Mouse (Mus musculus) spleen, adult 2 months (tissue): Measurements from ENCODE around the gene Camk2g. TPM values are rescaled to one million over a fixed set of nuclear protein-coding genes. Genes with fewer than 3 reads are reported as not detected.
A peak's percentile ranks its signal among the peaks of the same experiment; 100 is the strongest.

Experiments used
- DNase-seq, 2 experiments: peaks; one replicate each; pipeline versions ENCODE4 v3.0.0 to v3.0.0-alpha.2; 2012 to 2021; ENCODE audit warnings: low spot score in 2 of 2, low read depth in 1 of 2
- H3K27ac ChIP-seq: fragments of 200-500 bp; 2 replicates; pipeline ENCODE4 v1.5.1; 2012; ENCODE audit warnings: low read length, inconsistent platforms; ENCODE audit not compliant: insufficient read depth
- H3K27me3 ChIP-seq: fragments of 200-500 bp; 2 replicates; pipeline ENCODE4 v1.6.1; 2012; ENCODE audit warnings: mild to moderate bottlenecking, moderate library complexity, low read length, inconsistent platforms; ENCODE audit not compliant: control insufficient read depth, insufficient read depth
- H3K36me3 ChIP-seq: fragments of 200-500 bp; 2 replicates; pipeline ENCODE4 v1.6.1; 2012; ENCODE audit warnings: mild to moderate bottlenecking, low read length, inconsistent platforms; ENCODE audit not compliant: control insufficient read depth, insufficient read depth
- H3K4me1 ChIP-seq: fragments of 200-500 bp; 2 replicates; pipeline ENCODE4 v1.6.1; 2011; ENCODE audit warnings: inconsistent platforms; ENCODE audit not compliant: control insufficient read depth, insufficient read depth, insufficient read length
- H3K4me3 ChIP-seq: fragments of 200-500 bp; 2 replicates; pipeline ENCODE4 v1.5.1; 2011; ENCODE audit warnings: mild to moderate bottlenecking, inconsistent platforms; ENCODE audit not compliant: insufficient read depth, insufficient read length; ENCODE audit errors: extremely low read depth
- CTCF ChIP-seq: fragments of 200-500 bp; IDR thresholded peaks from 2 replicates; pipeline ENCODE4 v1.5.1; 2011; ENCODE audit warnings: mild to moderate bottlenecking, inconsistent platforms; ENCODE audit not compliant: insufficient read depth, insufficient read length, insufficient replicate concordance; ENCODE audit errors: extremely low read depth
- POLR2A ChIP-seq: fragments of 200-500 bp; IDR thresholded peaks from 2 replicates; pipeline ENCODE4 v1.6.1; 2011; ENCODE audit warnings: low read depth, low read length, inconsistent platforms
- WGBS: fragments of 180-500 bp; shearing (Covaris S2); methylation state at CpG from one replicate; pipeline ENCODE4 v1.1.7; 2018; 5-methylcytosine and 5-hydroxymethylcytosine counted together
- polyA plus RNA-seq: library from polyadenylated mRNA; depleted of rRNA; stranded (reverse); fragments of >200 nt; gene quantifications from 2 replicates; pipeline ENCODE4 v1.2.3, GENCODE M21; 2012

Camk2g gene
- polyA plus RNA-seq, 1 experiment: 15.7 TPM

DNA sequence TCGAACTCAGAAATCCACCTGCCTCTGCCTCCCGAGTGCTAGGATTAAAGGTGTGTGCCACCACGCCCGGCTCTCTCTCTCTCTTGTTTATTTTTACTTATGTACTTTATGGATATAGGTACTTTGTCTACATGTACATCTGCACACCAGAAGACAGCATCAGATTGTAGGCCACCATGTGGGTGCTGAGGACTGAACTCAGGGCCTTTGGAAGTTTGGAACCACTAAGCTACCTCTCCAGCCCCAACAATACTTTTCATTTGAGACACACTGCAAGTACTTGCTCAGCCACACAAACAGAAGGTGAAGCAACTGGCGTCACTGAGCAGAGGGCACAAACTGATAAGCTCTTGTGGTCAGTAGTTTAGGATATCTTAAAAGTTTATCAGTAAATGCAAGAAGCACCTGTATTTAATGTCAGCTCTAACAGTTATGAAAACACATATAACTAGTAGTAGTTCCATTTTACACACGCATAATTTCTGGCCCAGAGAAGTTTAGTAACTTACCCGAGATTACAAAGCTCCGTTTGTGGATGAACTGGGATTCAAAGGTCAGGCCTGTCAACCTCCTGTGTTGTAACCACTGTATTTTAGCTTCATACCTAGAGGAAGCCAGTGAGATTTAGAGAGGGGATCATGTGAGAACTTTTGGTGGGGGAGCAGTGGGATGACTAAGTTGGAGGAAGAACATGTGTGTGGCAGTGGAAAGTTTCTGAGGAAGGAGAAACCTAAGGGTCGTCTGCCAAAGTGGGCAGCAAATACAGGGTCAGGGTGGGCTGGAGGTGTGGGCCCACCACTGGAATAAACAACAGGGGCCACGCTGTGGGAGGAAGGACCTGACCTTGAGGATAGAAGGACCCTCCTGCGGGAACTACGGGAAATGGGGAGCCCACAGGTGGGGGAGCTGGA lies 60.6 kb downstream of the Camk2g start:
- WGBS: 33% methylated on average over 12 of the region's 12 CpGs
- Histone ChIP-seq H3K27me3 (no peaks in the 10 kb centered on the region), H3K27ac (peak overlapping the region; percentile 93; the same call in 1 of the 2 replicates), H3K4me3 (peak overlapping the region; percentile 92), H3K4me1 (peaks cover 3% of the 10 kb centered on the region; the same call in 1 of the 2 replicates), H3K36me3 (peaks cover 13% of the 10 kb centered on the region)
- no peak for TF ChIP-seq CTCF
- TF ChIP-seq POLR2A: no peak
- no peak for DNase-seq

DNA sequence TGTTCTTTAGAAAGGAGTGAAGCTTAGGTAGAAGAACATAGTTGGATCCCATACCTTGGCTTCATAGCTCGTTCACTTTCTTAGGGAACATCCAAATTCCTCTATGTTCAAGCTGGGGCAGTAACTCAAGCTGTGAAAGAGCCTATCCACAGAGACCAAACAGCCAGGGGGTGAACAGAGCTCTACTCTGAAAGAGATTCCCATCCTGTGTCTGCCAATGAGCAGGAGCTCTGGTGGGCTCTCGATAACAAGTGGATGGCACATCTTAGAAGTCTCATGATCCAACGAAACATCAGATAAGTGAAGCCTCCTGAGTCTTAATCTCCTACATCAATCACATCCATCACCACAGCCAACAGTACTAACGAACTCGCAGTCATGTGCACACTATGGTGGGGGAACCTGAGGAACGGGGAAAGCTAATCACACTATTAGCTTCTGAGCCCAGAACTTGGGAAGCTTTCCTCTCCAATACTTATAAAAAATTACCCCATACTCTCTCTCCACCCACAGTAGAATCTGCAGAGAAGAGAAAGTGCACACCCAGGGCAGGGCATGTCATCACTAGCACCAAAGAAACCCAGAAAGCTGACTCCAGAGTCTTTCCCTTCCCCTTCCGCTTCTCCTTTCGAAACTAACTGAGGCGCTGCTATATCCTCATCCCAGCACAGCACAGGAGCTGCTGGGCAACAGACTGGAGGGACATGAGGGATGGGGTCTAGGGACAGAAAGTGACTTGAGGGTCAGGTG lies 62.9 kb downstream of the Camk2g start:
- TF ChIP-seq CTCF (no peak), POLR2A (no peak)
- no peak for DNase-seq
- H3K36me3 ChIP-seq: peaks cover 25% of the 10 kb centered on the region
- H3K27ac ChIP-seq: no peak overlapping the region
- peaks cover 3% of the 10 kb centered on the region; the same call in 1 of the 2 replicates for H3K4me1 ChIP-seq
- H3K27me3 ChIP-seq: no peaks in the 10 kb centered on the region
- H3K4me3 ChIP-seq: no peak overlapping the region
- WGBS: 87% methylated on average over 9 of the region's 9 CpGs

DNA sequence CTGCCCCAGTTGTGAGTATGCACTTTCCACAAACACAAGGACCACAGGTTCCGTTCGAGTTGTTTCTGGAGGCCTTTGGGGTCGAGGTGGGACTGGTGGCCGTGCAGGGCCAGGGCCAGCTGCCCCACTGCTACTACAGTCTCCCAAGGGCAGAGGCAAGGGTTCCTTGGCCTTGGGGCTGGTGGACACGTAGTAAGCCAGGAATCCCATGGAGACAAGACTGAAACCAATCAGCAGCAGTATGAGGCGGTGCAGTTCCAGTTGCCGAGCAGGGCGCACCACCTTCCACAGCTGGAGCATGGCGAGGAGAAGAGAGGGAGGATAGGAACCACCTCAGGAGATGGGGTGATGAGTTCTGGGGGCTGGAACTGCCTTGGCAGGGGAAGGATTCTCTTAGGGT lies 64.0 kb downstream of the Camk2g start:
- 92% methylated on average over 9 of the region's 9 CpGs for WGBS
- no peak overlapping the region for H3K4me3 ChIP-seq
- peaks cover 3% of the 10 kb centered on the region; the same call in 1 of the 2 replicates for H3K4me1 ChIP-seq
- DNase-seq: no peak
- H3K36me3 ChIP-seq: peaks cover 31% of the 10 kb centered on the region
- TF ChIP-seq CTCF (no peak), POLR2A (no peak)
- H3K27me3 ChIP-seq: no peaks in the 10 kb centered on the region
- H3K27ac ChIP-seq: no peak overlapping the region

DNA sequence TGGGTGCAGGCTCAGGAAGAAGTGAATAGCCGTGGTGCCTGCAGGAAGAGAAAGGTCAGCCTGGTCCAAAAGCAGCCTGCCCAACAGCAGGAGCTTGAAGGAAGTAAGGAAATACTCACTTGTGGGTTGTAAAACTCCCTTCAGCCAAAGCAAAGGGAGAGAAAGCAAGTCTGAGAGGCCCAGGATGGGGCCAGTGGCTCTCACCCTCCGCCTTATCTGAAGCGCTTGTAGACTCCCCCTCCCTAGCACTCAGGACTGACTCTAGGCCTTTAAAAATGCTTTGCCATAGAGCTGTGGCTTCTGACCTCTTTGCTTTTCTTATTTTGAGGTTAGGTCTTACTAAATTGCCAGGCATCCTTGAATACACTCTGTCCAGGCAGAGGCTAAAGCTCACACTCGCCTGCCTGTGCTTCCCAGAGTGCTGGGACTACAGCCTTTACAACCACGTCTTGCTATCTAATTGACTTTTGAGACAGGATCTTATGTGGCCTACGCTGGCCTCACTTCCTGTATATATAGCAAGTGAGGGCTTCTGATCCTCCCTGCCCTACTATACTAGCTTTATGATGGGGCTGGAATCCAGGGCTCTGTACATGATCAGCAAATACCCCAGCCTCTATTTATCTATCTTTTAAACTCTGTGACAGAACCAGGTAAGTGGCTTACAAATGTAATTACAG lies 68.1 kb downstream of the Camk2g start:
- Histone ChIP-seq H3K27me3 (no peaks in the 10 kb centered on the region), H3K36me3 (peaks cover 51% of the 10 kb centered on the region), H3K4me1 (no peaks in the 10 kb centered on the region), H3K27ac (no peak overlapping the region), H3K4me3 (no peak overlapping the region)
- TF ChIP-seq CTCF: no peak
- no peak for TF ChIP-seq POLR2A
- 74% methylated on average over 6 of the region's 6 CpGs for WGBS
- no peak for DNase-seq

DNA sequence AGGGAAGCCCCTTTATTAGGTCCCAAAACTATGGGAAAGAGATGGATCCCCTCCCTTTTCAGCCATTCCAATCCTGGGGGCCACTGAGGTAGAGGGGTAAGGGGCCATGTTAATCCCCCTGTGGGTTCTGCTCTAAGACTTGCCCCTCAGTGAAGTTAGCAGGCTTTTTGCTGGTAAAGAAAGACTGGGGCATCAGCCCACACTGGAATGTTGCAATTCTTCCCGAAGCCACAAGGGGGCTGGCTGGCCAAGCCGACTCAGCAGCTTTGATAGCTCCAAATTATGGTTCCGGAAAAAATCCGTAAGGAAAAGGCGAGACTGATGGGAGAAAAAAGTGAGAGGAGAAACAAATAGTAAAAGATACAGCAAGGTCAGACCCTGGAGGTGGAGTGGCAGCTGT lies 69.8 kb downstream of the Camk2g start:
- Histone ChIP-seq H3K36me3 (peaks cover 52% of the 10 kb centered on the region), H3K4me3 (no peak overlapping the region), H3K27me3 (no peaks in the 10 kb centered on the region), H3K4me1 (no peaks in the 10 kb centered on the region), H3K27ac (no peak overlapping the region)
- WGBS: 31% methylated on average over 5 of the region's 5 CpGs
- TF ChIP-seq POLR2A (no peak), CTCF (peak; percentile 77; the same call in 1 of the 2 replicates)
- DNase-seq: peak in 1 of 2 experiments; percentile 33

DNA sequence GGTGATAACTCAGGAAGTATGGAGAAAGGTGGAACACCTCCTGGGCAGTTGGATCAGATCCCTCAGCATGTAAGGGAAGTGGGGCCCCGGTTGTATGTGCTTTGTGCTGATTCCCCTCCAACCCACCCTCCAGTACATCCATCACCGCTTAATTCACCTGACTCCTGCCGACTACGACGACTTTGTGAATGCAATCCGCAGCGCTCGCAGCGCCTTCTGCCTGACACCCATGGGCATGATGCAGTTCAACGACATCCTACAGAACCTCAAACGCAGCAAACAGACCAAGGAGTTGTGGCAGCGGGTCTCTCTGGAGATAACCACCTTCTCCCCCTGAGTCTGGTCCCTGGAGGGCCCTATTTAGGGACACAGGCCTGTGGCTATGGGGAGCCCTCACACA lies 70.9 kb downstream of the Camk2g start:
- TF ChIP-seq CTCF (no peak), POLR2A (no peak)
- peaks cover 57% of the 10 kb centered on the region for H3K36me3 ChIP-seq
- WGBS: 96% methylated on average over 12 of the region's 12 CpGs

More for the DNA sequence above, 70.9 kb downstream of the Camk2g start:
- H3K27ac ChIP-seq: no peak overlapping the region
- DNase-seq: no peak
- no peak overlapping the region for H3K4me3 ChIP-seq
- H3K4me1 ChIP-seq: no peaks in the 10 kb centered on the region
- no peaks in the 10 kb centered on the region for H3K27me3 ChIP-seq
